Comparison of ENCODE assay signal across 22 mouse cellular contexts in the genomic region with DNA sequence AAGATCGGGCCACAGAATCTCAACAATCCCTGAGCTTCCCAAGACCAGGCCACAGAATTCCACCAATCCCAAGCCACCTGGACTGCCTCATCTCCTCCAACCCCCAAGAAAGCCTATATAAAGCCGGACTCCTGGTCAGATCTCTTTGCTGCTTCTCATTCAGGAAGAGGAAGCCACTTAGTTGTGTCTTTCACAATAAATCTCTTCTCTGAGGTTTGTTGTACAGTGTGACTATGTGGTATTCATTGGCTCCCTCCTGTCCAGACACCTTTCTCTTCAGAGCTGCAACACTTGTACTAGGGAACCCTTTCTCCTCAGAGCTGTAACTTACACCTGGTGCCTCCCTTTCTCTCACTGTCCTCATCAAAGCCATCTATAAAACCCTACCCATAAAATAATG.
DNase-seq lines count a peak whose midpoint lies in the region; ATAC-seq lines count a peak whose summit lies in the region.
"Had no signal": no experiment of that assay in that cellular context is flagged by ENCODE, and none has a peak within 500 bp of the region (broad histone marks: within the 10 kb centered on the region; RNA-seq: fewer than 3 reads in every experiment).

No protein-coding gene starts in this region.

- no peak overlapping the region for H3K27ac ChIP-seq in forebrain, embryonic 14.5 days (ENCODE audit: low read depth, low read length)
- H3K27ac ChIP-seq: embryonic facial prominence, embryonic 10.5 days; embryonic facial prominence, embryonic 12.5 days; forebrain, embryonic 13.5 days had no signal

- no peak overlapping the region for H3K4me2 ChIP-seq in forebrain, embryonic 14.5 days (ENCODE audit: low read length)
- H3K4me2 ChIP-seq: embryonic facial prominence, embryonic 12.5 days; forebrain, embryonic 13.5 days had no signal

- H3K36me3 ChIP-seq in forebrain, embryonic 14.5 days (ENCODE audit: control insufficient read depth, insufficient read depth, low read length) = no peaks in the 10 kb centered on the region
- H3K36me3 ChIP-seq: embryonic facial prominence, embryonic 10.5 days; embryonic facial prominence, embryonic 12.5 days had no signal

- no peaks in the 10 kb centered on the region for H3K9me3 ChIP-seq in forebrain, embryonic 14.5 days (replicated peaks; ENCODE audit: control insufficient read depth, low read length)
- H3K9me3 ChIP-seq: embryonic facial prominence, embryonic 10.5 days; embryonic facial prominence, embryonic 12.5 days; forebrain, embryonic 13.5 days; G1E had no signal

- WGBS in forebrain, embryonic 14.5 days = 95% methylated on average over 2 of the region's 2 CpGs

- no peaks in the 10 kb centered on the region for H3K4me1 ChIP-seq in forebrain, embryonic 14.5 days (ENCODE audit: control insufficient read depth, insufficient read depth, low read length)
- H3K4me1 ChIP-seq: embryonic facial prominence, embryonic 12.5 days; forebrain, embryonic 13.5 days had no signal

- no peak overlapping the region for H3K9ac ChIP-seq in forebrain, embryonic 14.5 days (ENCODE audit: low read length)
- H3K9ac ChIP-seq: embryonic facial prominence, embryonic 12.5 days; forebrain, embryonic 13.5 days had no signal

- no peak overlapping the region for H3K4me3 ChIP-seq in forebrain, embryonic 14.5 days (ENCODE audit: low read depth, low read length)
- H3K4me3 ChIP-seq: embryonic facial prominence, embryonic 10.5 days; embryonic facial prominence, embryonic 12.5 days; forebrain, embryonic 13.5 days had no signal

- peak; percentile 66 for ATAC-seq in common myeloid progenitor, adult 5-6 weeks (replicated peaks; ENCODE audit: low read depth, poor library complexity, severe bottlenecking)
- ATAC-seq in megakaryocyte, adult 5-6 weeks (ENCODE audit: poor library complexity, severe bottlenecking) = peak; percentile 51; the same call in 1 of the 2 replicates
- ATAC-seq in forebrain, embryonic 14.5 days = no peak
- ATAC-seq: activated CD4-positive, CD25-positive, alpha-beta regulatory T cell, adult 4 months; CD4-positive, CD25-positive, alpha-beta regulatory T cell, adult 4 months; forebrain, embryonic 13.5 days; forebrain, embryonic 16.5 days; Patski had no signal

- no peaks in the 10 kb centered on the region for H3K27me3 ChIP-seq in forebrain, embryonic 14.5 days (replicated peaks; ENCODE audit: control insufficient read depth, insufficient read depth, low read length)
- H3K27me3 ChIP-seq: CH12.LX; embryonic facial prominence, embryonic 12.5 days; forebrain, embryonic 13.5 days; Patski had no signal

- DNase-seq in cerebellum, adult 9-10 months = no peak
- DNase-seq in forebrain, embryonic 14.5 days (ENCODE audit: low spot score) = no peak
- no peak for DNase-seq in left cerebral cortex, adult 11 months (ENCODE audit: low spot score)
- DNase-seq: adrenal gland, adult 8-10 months; adrenal gland, postnatal 14 days; adrenal gland, postnatal 36 days; B cell, adult 2 months; cerebellum, adult 11-12 months; cerebellum, adult 2 months; cerebellum, adult 9-11 months; cerebellum, postnatal 36 days had no signal
